Mouse (Mus musculus) MEL (cell line): ENCODE results near the gene Ofcc1.

Experiments used
- CTCF ChIP-seq, 3 experiments: IDR thresholded peaks in 2 of 3; conservative IDR thresholded peaks in 1 of 3; 2 replicates each; pipeline ENCODE4 v1.5.1; 2011 to 2012; ENCODE audit warnings: low read length in 3 of 3, low read depth in 2 of 3, mild to moderate bottlenecking in 2 of 3, improper control_type of control experiment in 1 of 3, inconsistent platforms in 1 of 3, mixed read lengths in 1 of 3, moderate library complexity in 1 of 3; ENCODE audit not compliant: control insufficient read depth in 1 of 3, insufficient read depth in 1 of 3, poor library complexity in 1 of 3, severe bottlenecking in 1 of 3
- JUND ChIP-seq: IDR thresholded peaks from 2 replicates; pipeline ENCODE4 v1.6.1; 2011; ENCODE audit warnings: low read depth, mild to moderate bottlenecking, improper control_type of control experiment, low read length
- TAL1 ChIP-seq: IDR thresholded peaks from 2 replicates; pipeline ENCODE4 v1.6.1; 2012; ENCODE audit warnings: mild to moderate bottlenecking, inconsistent platforms, low read length, moderate library complexity, mixed read lengths
- ZKSCAN1 ChIP-seq: IDR thresholded peaks from 2 replicates; pipeline ENCODE4 v1.6.1; 2012; ENCODE audit warnings: low read depth, mild to moderate bottlenecking, inconsistent platforms, low read length, improper control_type of control experiment, moderate library complexity
- ZMIZ1 ChIP-seq: IDR thresholded peaks from 2 replicates; pipeline ENCODE4 v1.6.1; 2012; ENCODE audit warnings: low read depth, mild to moderate bottlenecking, inconsistent platforms, low read length, improper control_type of control experiment, moderate library complexity

GRCm38 (mm10) chr13:40136096-40136495, 225.2 kb downstream of the Ofcc1 start:
- TF ChIP-seq CTCF (IDR thresholded peaks at IDR 0.05 in 2 of 3, conservative IDR thresholded peaks at IDR 0.05 in 1 of 3; ENCODE audit: control insufficient read depth in 1 of 3, insufficient read depth in 1 of 3, low read depth in 2 of 3, low read length in 3 of 3, poor library complexity in 1 of 3, severe bottlenecking in 1 of 3) (no peak), ZKSCAN1 (no peak), JUND (no peak), ZMIZ1 (no peak), TAL1 (no peak)
